Mouse (Mus musculus) stomach, postnatal 0 days (tissue): ENCODE data around the gene Hexim2.

Source experiments
- CTCF ChIP-seq: IDR thresholded peaks from 2 replicates; pipeline ENCODE4 v1.5.1; 2016; ENCODE audit warnings: antibody characterized with exemption, low read depth, mild to moderate bottlenecking, moderate library complexity
- EP300 ChIP-seq: optimal IDR thresholded peaks from 2 replicates; pipeline ENCODE3; 2016; ENCODE audit warnings: antibody characterized with exemption

GRCm38 (mm10) chr11:103101481-103101865 is 30.8 kb upstream of the Hexim2 start, which contains the start of the genes Plcd3 and Acbd4:
- TF ChIP-seq CTCF (peak; percentile 17; the same call in 1 of the 2 replicates), EP300 (no peak)
